Mouse (Mus musculus): ENCODE results near the gene Mrpl57.

DNA sequence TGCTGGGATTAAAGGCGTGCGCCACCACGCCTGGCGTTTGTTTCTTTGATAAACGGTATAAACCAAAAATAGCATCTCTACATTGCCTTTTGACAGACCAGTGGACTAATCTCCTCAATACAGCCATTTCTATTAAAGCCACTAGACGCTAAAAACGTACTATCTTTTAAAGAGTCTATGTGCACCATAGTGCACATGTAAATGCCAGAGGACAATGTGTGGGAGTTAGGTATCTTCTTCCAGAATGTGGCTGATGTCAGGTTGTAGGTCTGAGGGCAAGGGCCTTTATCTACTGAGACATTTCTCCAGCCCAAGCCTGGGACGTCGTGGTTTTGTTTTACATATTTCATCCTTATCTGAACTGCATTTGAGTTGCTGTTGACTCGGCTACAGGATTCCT, 9.1 kb downstream of the Mrpl57 start:
- TF ChIP-seq POLR2A (IDR thresholded peaks at IDR 0.05; ENCODE audit: insufficient read depth, low read length) (no peak), CTCF (IDR thresholded peaks at IDR 0.05; ENCODE audit: low read depth, low read length) (no peak)
